Mouse (Mus musculus) heart, embryonic 13.5 days (tissue): ENCODE measurements around the gene Spata48. TPM values are rescaled to one million over a fixed set of nuclear protein-coding genes. Genes with fewer than 3 reads are reported as not detected.

Experiments
- ATAC-seq: fragments of 200-750 bp; cut with Nextera tagmentation; 2 replicates; pipeline ENCODE4 v1.8.0; 2017; ENCODE audit warnings: moderate TSS enrichment; ENCODE audit not compliant: insufficient number of reproducible peaks, low FRiP score, low TSS enrichment; ENCODE audit errors: extremely low read depth
- H3K27ac ChIP-seq: fragments of 300-500 bp; sonication (generic); replicated peaks from 2 replicates; pipeline ENCODE4 v1.5.1; 2015; ENCODE audit warnings: moderate library complexity, mild to moderate bottlenecking, inconsistent platforms
- H3K27me3 ChIP-seq: fragments of 300-500 bp; sonication (generic); replicated peaks from 2 replicates; pipeline ENCODE4 v1.6.1; 2015; ENCODE audit warnings: mild to moderate bottlenecking, inconsistent platforms
- H3K36me3 ChIP-seq: fragments of 300-500 bp; sonication (generic); 2 replicates; pipeline ENCODE4 v1.6.1; 2015; ENCODE audit warnings: mild to moderate bottlenecking, inconsistent platforms
- H3K4me1 ChIP-seq: fragments of 300-500 bp; sonication (generic); 2 replicates; pipeline ENCODE4 v1.6.1; 2015; ENCODE audit warnings: inconsistent platforms
- H3K4me2 ChIP-seq: fragments of 300-500 bp; sonication (generic); 2 replicates; pipeline ENCODE4 v1.6.1; 2015; ENCODE audit warnings: inconsistent platforms, mild to moderate bottlenecking, moderate library complexity
- H3K4me3 ChIP-seq: fragments of 300-500 bp; sonication (generic); 2 replicates; pipeline ENCODE4 v1.5.1; 2015; ENCODE audit warnings: moderate library complexity, mild to moderate bottlenecking, inconsistent platforms
- H3K9ac ChIP-seq: fragments of 300-500 bp; sonication (generic); 2 replicates; pipeline ENCODE4 v1.6.1; 2015; ENCODE audit warnings: inconsistent platforms, mild to moderate bottlenecking, moderate library complexity
- H3K9me3 ChIP-seq: fragments of 300-500 bp; sonication (generic); 2 replicates; pipeline ENCODE4 v1.6.1; 2016; ENCODE audit warnings: inconsistent platforms
- WGBS: fragments of 180-500 bp; shearing (Covaris S2); methylation state at CpG from one replicate; pipeline ENCODE4 v1.1.7; 2015; ENCODE audit warnings: mixed read lengths; 5-methylcytosine and 5-hydroxymethylcytosine counted together
- polyA plus RNA-seq: library from polyadenylated mRNA; unstranded; fragments of >200 nt; fragmentation: Nextera tagmentation; extraction: Ambion mirVana; gene quantifications from 2 replicates; pipeline ENCODE4 v1.2.1, GENCODE M21; 2015

The Spata48 gene
- polyA plus RNA-seq, 1 experiment from 2014 or later: 1.4 TPM

- H3K9ac ChIP-seq: no peak overlapping the region
- no peak overlapping the region for H3K27ac ChIP-seq
- H3K4me3 ChIP-seq: no peak overlapping the region
- H3K27me3 ChIP-seq: no peaks in the 10 kb centered on the region
- H3K4me2 ChIP-seq: no peak overlapping the region
- no peaks in the 10 kb centered on the region for H3K36me3 ChIP-seq
- ATAC-seq: no peak
- H3K4me1 ChIP-seq: no peaks in the 10 kb centered on the region
- no peaks in the 10 kb centered on the region for H3K9me3 ChIP-seq
- WGBS: 43% methylated on average over 2 of the region's 2 CpGs
These were observed 50.2 kb downstream of the Spata48 start for GRCm38 (mm10) chr11:11512056-11512455.

- H3K36me3 ChIP-seq: no peaks in the 10 kb centered on the region
- no peaks in the 10 kb centered on the region for H3K4me1 ChIP-seq
- no peak overlapping the region for H3K4me3 ChIP-seq
- H3K9me3 ChIP-seq: no peaks in the 10 kb centered on the region
- H3K27me3 ChIP-seq: no peaks in the 10 kb centered on the region
- 45% methylated on average over 2 of the region's 2 CpGs for WGBS
- H3K27ac ChIP-seq: no peak overlapping the region
- H3K4me2 ChIP-seq: no peak overlapping the region
- no peak overlapping the region for H3K9ac ChIP-seq
- ATAC-seq: no peak
These were observed 51.3 kb downstream of the Spata48 start for GRCm38 (mm10) chr11:11513008-11513799.

- Histone ChIP-seq H3K9me3 (no peaks in the 10 kb centered on the region), H3K27ac (no peak overlapping the region), H3K9ac (no peak overlapping the region), H3K4me3 (no peak overlapping the region), H3K4me2 (no peak overlapping the region), H3K36me3 (no peaks in the 10 kb centered on the region), H3K27me3 (no peaks in the 10 kb centered on the region), H3K4me1 (no peaks in the 10 kb centered on the region)
- ATAC-seq: no peak
- 83% methylated on average over 4 of the region's 4 CpGs for WGBS
These were observed 53.0 kb downstream of the Spata48 start for GRCm38 (mm10) chr11:11514920-11515319.

- Histone ChIP-seq H3K4me2 (no peak overlapping the region), H3K27ac (no peak overlapping the region), H3K4me3 (no peak overlapping the region), H3K36me3 (no peaks in the 10 kb centered on the region), H3K9ac (no peak overlapping the region), H3K4me1 (no peaks in the 10 kb centered on the region), H3K9me3 (no peaks in the 10 kb centered on the region), H3K27me3 (no peaks in the 10 kb centered on the region)
- WGBS: 82% methylated on average over 1 of the region's 1 CpGs
- ATAC-seq: no peak
These were observed 56.0 kb downstream of the Spata48 start for GRCm38 (mm10) chr11:11517781-11518435.

- ATAC-seq: no peak
- Histone ChIP-seq H3K9ac (no peak overlapping the region), H3K27ac (no peak overlapping the region), H3K9me3 (no peaks in the 10 kb centered on the region), H3K4me2 (no peak overlapping the region), H3K27me3 (no peaks in the 10 kb centered on the region), H3K4me3 (no peak overlapping the region), H3K4me1 (no peaks in the 10 kb centered on the region), H3K36me3 (no peaks in the 10 kb centered on the region)
- 74% methylated on average over 10 of the region's 10 CpGs for WGBS
These were observed 57.7 kb downstream of the Spata48 start for GRCm38 (mm10) chr11:11519255-11520243.

- no peak overlapping the region for H3K4me3 ChIP-seq
- H3K9ac ChIP-seq: no peak overlapping the region
- WGBS: 51% methylated on average over 5 of the region's 5 CpGs
- H3K9me3 ChIP-seq: no peaks in the 10 kb centered on the region
- H3K4me1 ChIP-seq: no peaks in the 10 kb centered on the region
- no peaks in the 10 kb centered on the region for H3K36me3 ChIP-seq
- ATAC-seq: no peak
- no peaks in the 10 kb centered on the region for H3K27me3 ChIP-seq
- H3K4me2 ChIP-seq: no peak overlapping the region
- H3K27ac ChIP-seq: no peak overlapping the region
These were observed 60.1 kb downstream of the Spata48 start for GRCm38 (mm10) chr11:11521908-11522441.

GRCm38 (mm10) chr11:11528760-11529159 is 66.9 kb downstream of the Spata48 start:
- no peak overlapping the region for H3K27ac ChIP-seq
- no peak for ATAC-seq
- H3K4me2 ChIP-seq: no peak overlapping the region
- H3K27me3 ChIP-seq: no peaks in the 10 kb centered on the region
- H3K36me3 ChIP-seq: no peaks in the 10 kb centered on the region
- H3K4me1 ChIP-seq: no peaks in the 10 kb centered on the region
- no peaks in the 10 kb centered on the region for H3K9me3 ChIP-seq
- no peak overlapping the region for H3K4me3 ChIP-seq
- 73% methylated on average over 11 of the region's 11 CpGs for WGBS
- H3K9ac ChIP-seq: no peak overlapping the region

GRCm38 (mm10) chr11:11529165-11529564 is 67.3 kb downstream of the Spata48 start:
- Histone ChIP-seq H3K36me3 (no peaks in the 10 kb centered on the region), H3K27ac (no peak overlapping the region), H3K9ac (no peak overlapping the region), H3K4me1 (no peaks in the 10 kb centered on the region), H3K4me2 (no peak overlapping the region), H3K27me3 (no peaks in the 10 kb centered on the region), H3K9me3 (no peaks in the 10 kb centered on the region), H3K4me3 (no peak overlapping the region)
- whole genome bisulfite sequencing: 53% methylated on average over 6 of the region's 6 CpGs
- ATAC-seq: no peak

- Histone ChIP-seq H3K9ac (no peak overlapping the region), H3K36me3 (no peaks in the 10 kb centered on the region), H3K4me3 (no peak overlapping the region), H3K27ac (no peak overlapping the region), H3K4me1 (no peaks in the 10 kb centered on the region), H3K4me2 (no peak overlapping the region), H3K27me3 (no peaks in the 10 kb centered on the region), H3K9me3 (no peaks in the 10 kb centered on the region)
- WGBS: 69% methylated on average over 2 of the region's 2 CpGs
- no peak for ATAC-seq
These were observed 68.2 kb downstream of the Spata48 start for GRCm38 (mm10) chr11:11530126-11530525.

- Histone ChIP-seq H3K27ac (no peak overlapping the region), H3K9me3 (no peaks in the 10 kb centered on the region), H3K9ac (no peak overlapping the region), H3K27me3 (no peaks in the 10 kb centered on the region), H3K4me2 (no peak overlapping the region), H3K36me3 (no peaks in the 10 kb centered on the region), H3K4me1 (no peaks in the 10 kb centered on the region), H3K4me3 (no peak overlapping the region)
- WGBS: 69% methylated on average over 1 of the region's 1 CpGs
- no peak for ATAC-seq
These were observed 74.4 kb downstream of the Spata48 start for GRCm38 (mm10) chr11:11536295-11536694.

- WGBS: 83% methylated on average over 3 of the region's 3 CpGs
- no peaks in the 10 kb centered on the region for H3K27me3 ChIP-seq
- no peak overlapping the region for H3K4me2 ChIP-seq
- no peaks in the 10 kb centered on the region for H3K9me3 ChIP-seq
- H3K36me3 ChIP-seq: no peaks in the 10 kb centered on the region
- no peak overlapping the region for H3K4me3 ChIP-seq
- H3K4me1 ChIP-seq: no peaks in the 10 kb centered on the region
- no peak for ATAC-seq
- no peak overlapping the region for H3K9ac ChIP-seq
- H3K27ac ChIP-seq: no peak overlapping the region
These were observed 84.1 kb downstream of the Spata48 start for GRCm38 (mm10) chr11:11545948-11546347.
